Mouse (Mus musculus) testis, adult 2 months (tissue): ENCODE data around the gene Rassf4. TPM values are rescaled to one million over a fixed set of nuclear protein-coding genes. Genes with fewer than 3 reads are reported as not detected.
A peak's percentile ranks its signal among the peaks of the same experiment; 100 is the strongest.

Source experiments
- H3K27ac ChIP-seq: fragments of 200-500 bp; 2 replicates; pipeline ENCODE4 v1.5.1; 2012; ENCODE audit warnings: low read depth, low read length; ENCODE audit not compliant: control insufficient read depth, insufficient read depth
- H3K27me3 ChIP-seq: fragments of 200-500 bp; 2 replicates; pipeline ENCODE4 v1.6.1; 2012; ENCODE audit warnings: mild to moderate bottlenecking, low read length, moderate library complexity; ENCODE audit not compliant: control insufficient read depth, insufficient read depth
- H3K36me3 ChIP-seq: fragments of 200-500 bp; 2 replicates; pipeline ENCODE4 v1.6.1; 2012; ENCODE audit warnings: mild to moderate bottlenecking, low read length; ENCODE audit not compliant: control insufficient read depth, insufficient read depth
- H3K4me1 ChIP-seq: fragments of 200-500 bp; 2 replicates; pipeline ENCODE4 v1.6.1; 2012; ENCODE audit warnings: low read length; ENCODE audit not compliant: control insufficient read depth, insufficient read depth
- H3K4me3 ChIP-seq: fragments of 200-500 bp; 2 replicates; pipeline ENCODE4 v1.5.1; 2012; ENCODE audit warnings: low read depth, mild to moderate bottlenecking, low read length, moderate library complexity, mixed read lengths; ENCODE audit not compliant: control insufficient read depth
- CTCF ChIP-seq: fragments of 200-500 bp; IDR thresholded peaks from 2 replicates; pipeline ENCODE4 v1.5.1; 2012; ENCODE audit warnings: low read depth, mild to moderate bottlenecking, inconsistent platforms, low read length, moderate library complexity; ENCODE audit not compliant: control insufficient read depth, insufficient read depth, insufficient replicate concordance
- POLR2A ChIP-seq: fragments of 200-500 bp; IDR thresholded peaks from 2 replicates; pipeline ENCODE4 v1.6.1; 2012; ENCODE audit warnings: low read depth, mild to moderate bottlenecking, inconsistent platforms, low read length, moderate library complexity; ENCODE audit not compliant: control insufficient read depth
- polyA plus RNA-seq: library from polyadenylated mRNA; depleted of rRNA; stranded (reverse); fragments of >200 nt; gene quantifications from 2 replicates; pipeline ENCODE4 v1.2.3, GENCODE M21; 2012

Gene Rassf4
- polyA plus RNA-seq, 1 experiment, result 1.2 TPM

DNA sequence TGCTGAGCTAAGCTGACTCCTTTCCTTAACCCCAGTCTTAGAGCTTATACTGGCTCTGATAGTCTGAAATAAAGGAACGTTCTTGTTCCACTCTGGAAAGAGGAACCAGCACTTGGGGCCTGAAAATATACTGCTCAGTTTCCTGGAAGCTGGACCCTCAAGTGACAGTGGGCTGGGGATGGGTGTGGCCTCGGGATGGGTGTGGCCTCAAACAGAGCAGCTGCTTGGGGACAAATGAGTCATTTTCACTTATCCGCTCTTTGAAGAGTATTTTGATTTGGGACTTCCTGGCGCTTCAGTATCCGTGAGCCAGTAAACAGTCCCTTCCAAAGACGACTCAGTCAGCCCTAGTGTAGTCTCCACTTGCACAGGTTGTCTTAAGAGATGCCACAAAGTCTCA is 8.6 kb upstream of the Rassf4 start:
- Histone ChIP-seq H3K36me3 (no peaks in the 10 kb centered on the region), H3K4me1 (no peaks in the 10 kb centered on the region), H3K27me3 (no peaks in the 10 kb centered on the region), H3K27ac (no peak overlapping the region), H3K4me3 (no peak overlapping the region)
- TF ChIP-seq CTCF (no peak), POLR2A (no peak)

DNA sequence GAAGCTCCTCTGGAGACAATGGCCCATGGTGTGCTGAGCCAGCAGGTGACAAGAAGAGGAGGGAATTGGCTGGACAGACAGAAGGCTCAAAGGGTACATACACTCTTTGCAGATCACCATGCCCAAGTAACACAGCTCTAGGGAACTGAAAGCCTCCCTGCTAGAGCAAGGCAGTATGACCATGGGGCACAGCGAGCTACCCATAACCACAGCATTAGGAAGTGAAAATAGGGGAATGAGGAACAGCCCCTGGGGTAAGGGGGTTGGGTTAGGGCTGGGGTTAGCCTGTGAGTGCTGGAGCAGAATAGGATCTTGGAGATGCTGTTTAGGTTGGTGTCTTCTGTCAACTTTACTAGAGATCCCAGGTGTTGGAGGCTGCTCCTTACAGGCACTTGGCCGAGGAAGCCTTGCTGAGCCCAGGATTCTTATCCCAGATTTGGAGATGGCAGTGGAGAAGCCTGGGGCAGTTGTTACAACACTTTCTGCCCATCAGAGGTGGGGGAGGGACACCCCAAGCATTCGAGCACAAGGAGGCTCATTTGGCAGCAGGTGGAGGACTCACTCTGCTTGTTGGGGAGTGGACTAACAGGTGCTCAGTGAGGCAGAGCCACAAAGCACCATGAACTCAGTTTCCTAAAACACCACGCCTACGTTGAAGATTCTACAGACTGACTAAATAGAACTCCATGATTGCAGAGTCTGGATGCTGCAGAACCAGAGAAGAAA is 6.0 kb upstream of the Rassf4 start:
- TF ChIP-seq POLR2A (no peak), CTCF (no peak)
- Histone ChIP-seq H3K27me3 (no peaks in the 10 kb centered on the region), H3K27ac (no peak overlapping the region; the same call in 1 of the 2 replicates), H3K36me3 (no peaks in the 10 kb centered on the region), H3K4me3 (no peak overlapping the region), H3K4me1 (peaks cover 7% of the 10 kb centered on the region)

DNA sequence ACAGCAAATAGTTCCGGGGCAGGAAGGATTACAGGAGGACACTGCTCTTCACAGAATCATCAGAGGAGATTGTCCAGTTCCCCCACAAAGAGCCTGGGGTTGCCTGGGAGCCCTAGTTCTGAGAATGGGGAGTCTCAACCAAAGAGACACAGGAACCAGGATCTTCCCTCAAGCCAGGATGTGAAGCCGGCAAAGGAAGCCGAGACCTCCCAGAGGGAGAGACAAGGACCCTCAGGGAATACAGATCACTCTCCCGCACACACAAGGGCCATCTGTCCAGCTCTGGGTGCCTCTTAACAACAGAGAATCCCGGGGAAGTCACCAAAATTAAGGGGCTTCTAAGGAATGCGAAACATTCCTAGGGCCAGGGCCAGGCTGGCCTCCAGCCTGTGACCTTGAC is 3.6 kb upstream of the Rassf4 start:
- no peak overlapping the region for H3K4me3 ChIP-seq
- peaks cover 14% of the 10 kb centered on the region for H3K4me1 ChIP-seq
- no peak overlapping the region for H3K27ac ChIP-seq
- TF ChIP-seq CTCF (no peak), POLR2A (no peak)
- H3K27me3 ChIP-seq, result no peaks in the 10 kb centered on the region
- no peaks in the 10 kb centered on the region for H3K36me3 ChIP-seq

DNA sequence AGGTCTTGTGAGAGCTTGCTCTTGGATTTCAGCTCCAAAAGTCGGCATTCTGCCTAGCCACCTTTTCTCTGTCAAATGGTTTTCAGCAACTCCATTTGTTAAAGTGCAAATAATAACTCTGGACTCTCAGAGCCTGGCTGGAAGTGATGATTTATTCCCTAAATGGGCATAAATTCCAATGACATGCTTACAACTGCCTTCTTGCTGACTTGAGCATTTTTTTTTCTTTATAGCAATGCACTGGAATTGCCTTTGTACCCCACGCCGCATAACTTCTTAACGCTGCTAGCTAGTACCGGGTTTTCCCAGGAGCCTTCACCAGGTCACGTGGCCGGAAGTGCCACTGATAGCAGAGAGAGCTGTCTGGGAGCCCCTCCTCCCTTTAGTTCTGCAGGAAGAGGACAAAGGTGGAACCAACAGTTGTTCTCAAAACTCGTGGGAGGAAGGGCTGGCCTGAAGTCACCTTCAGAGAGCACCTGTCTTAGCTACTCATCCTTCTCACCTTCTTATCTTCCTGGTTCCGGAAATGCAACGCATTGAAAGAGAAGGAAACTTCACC is 2.7 kb upstream of the Rassf4 start:
- peak overlapping the region; percentile 43 for H3K4me3 ChIP-seq
- TF ChIP-seq POLR2A, result no peak
- no peak for TF ChIP-seq CTCF
- no peaks in the 10 kb centered on the region for H3K27me3 ChIP-seq
- H3K27ac ChIP-seq, result no peak overlapping the region
- peaks cover 14% of the 10 kb centered on the region for H3K4me1 ChIP-seq
- H3K36me3 ChIP-seq, result no peaks in the 10 kb centered on the region

DNA sequence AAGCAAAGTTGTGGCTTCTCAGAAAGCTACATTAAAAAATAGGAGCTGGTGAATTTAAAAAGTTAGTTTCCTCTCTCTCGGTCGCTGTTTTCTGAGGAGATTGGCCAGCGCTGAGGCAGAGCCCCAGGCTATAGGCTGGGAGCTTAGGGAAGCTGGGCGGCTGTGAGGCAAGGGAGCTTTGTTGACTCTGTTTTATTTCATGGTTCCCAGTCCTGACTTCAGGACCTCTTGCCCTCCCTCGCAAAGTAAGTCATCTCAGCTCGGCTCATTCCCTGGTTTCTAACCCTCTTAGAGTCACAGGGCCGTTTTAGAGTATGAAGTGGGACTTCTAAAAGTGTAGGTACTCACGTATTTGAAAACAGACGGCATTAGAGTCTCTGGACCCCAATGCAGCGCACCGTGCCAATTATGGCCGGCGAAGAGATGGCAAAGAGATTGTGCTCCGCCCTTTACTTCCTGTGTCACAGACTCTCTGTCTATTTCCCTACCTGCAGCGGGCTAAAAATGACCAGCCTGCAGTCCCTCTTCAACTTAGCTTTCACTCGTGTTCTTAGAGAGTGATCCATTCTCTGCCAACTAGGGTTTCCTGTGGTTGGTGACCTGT is 633 bp upstream of the Rassf4 start:
- Histone ChIP-seq H3K4me3 (peak overlapping the region; percentile 51; the same call in 1 of the 2 replicates), H3K27me3 (no peaks in the 10 kb centered on the region), H3K36me3 (no peaks in the 10 kb centered on the region), H3K4me1 (peaks cover 14% of the 10 kb centered on the region), H3K27ac (no peak overlapping the region)
- TF ChIP-seq POLR2A (no peak), CTCF (no peak)

DNA sequence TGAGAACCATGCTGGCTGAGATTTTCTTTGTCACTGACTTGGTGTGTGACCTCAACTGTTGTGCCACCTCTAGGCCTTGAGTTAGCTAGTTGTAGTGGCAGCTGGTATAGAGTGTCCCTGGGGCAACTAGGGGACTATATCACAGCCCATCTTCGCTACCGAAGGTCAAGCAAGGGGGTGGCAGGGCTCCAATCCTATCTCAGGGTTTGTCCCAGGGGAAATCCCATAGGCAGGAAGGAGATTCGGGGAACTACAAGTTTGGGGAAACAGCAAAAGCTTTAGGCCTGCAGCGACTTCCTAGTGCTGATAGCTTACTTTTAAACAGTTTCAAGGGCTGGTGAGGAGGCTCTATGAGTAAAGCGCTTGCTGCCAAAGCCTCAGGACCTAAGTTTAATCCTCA is 1.4 kb downstream of the Rassf4 start:
- Histone ChIP-seq H3K36me3 (no peaks in the 10 kb centered on the region), H3K4me1 (peaks cover 16% of the 10 kb centered on the region), H3K27me3 (no peaks in the 10 kb centered on the region), H3K27ac (no peak overlapping the region), H3K4me3 (no peak overlapping the region)
- TF ChIP-seq CTCF (no peak), POLR2A (no peak)

DNA sequence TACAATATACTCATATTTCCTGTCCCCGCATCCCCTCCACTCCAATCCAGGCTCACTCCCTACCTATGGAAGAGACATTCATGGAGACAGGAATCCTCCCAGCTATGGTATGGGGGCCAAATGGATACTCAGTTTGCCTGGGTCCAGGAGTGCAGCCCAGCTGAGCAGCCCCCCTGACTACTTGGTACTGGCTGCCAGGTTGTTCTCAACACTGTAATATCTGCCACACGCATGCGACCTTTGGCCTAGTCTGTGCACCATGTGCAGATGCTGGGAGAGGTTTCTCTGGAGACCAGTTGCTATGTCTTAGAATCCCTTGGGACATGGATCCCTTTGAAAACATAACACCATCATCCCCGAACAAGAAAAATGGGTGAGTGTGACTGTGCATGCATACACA is 2.0 kb downstream of the Rassf4 start:
- Histone ChIP-seq H3K4me3 (no peak overlapping the region), H3K27ac (no peak overlapping the region), H3K4me1 (peaks cover 14% of the 10 kb centered on the region), H3K36me3 (no peaks in the 10 kb centered on the region), H3K27me3 (no peaks in the 10 kb centered on the region)
- TF ChIP-seq POLR2A (no peak), CTCF (no peak)
